Mouse (Mus musculus): ENCODE results near the gene Cers3.

The Cers3 gene

DNA sequence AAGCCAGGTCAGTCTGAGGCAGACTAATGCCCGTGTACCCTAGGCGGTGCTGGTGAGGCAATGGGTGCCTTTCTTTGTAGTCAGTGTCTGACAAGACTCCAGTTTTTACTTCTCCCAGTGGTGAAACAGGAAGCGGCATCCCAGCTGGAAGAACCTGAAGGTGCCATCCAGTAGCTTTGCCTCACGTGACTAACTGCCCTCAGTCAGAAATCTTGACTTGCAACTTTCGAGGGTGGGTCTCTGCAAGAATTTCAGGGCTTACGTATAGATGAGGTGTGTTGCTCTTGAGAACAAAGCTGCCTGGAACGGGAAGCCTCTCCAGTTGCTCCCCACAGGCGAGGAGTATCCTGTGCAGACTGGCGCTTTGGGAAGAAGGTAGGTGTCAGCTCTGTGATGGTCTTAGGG is at the start of gene Cers3:
Gene Cers3, plus strand, starts transcription at position 128 of the 405 bp plus-strand sequence.
- no peak for DNase-seq

DNA sequence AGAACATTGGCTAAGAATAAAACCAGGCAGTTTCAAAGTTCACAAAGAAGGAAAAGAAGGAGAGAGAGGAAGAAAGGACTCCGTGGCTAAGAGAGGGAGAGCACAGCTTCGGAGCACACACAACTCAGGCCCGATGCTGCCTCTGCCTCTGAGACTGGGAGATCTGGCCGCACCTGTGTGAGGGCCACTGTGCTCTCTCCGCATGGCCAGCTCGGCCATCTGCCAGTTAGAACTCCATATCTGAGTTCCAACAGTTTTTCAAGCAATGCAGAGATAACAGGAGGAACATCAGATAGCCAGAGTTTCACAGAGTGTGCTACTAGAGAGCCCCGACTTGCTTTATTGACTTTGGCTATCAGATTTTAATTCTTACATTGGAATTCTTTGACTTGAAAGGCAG is 48.8 kb upstream of the Cers3 start:
- DNase-seq: no peak

GRCm38 (mm10) chr7:66702721-66703120 is 40.6 kb upstream of the Cers3 start:
- no peak for DNase-seq

- DNase-seq: no peak
Observed at GRCm38 (mm10) chr7:66704631-66705030, 38.7 kb upstream of the Cers3 start.

GRCm38 (mm10) chr7:66711166-66711565 is 32.1 kb upstream of the Cers3 start:
- DNase-seq: no peak

- no peak for DNase-seq
Observed at GRCm38 (mm10) chr7:66724514-66724913, 18.8 kb upstream of the Cers3 start.

- no peak for DNase-seq
Observed at GRCm38 (mm10) chr7:66724954-66725353, 18.4 kb upstream of the Cers3 start.

- DNase-seq: no peak
Observed at GRCm38 (mm10) chr7:66728072-66728471, 15.2 kb upstream of the Cers3 start.

DNA sequence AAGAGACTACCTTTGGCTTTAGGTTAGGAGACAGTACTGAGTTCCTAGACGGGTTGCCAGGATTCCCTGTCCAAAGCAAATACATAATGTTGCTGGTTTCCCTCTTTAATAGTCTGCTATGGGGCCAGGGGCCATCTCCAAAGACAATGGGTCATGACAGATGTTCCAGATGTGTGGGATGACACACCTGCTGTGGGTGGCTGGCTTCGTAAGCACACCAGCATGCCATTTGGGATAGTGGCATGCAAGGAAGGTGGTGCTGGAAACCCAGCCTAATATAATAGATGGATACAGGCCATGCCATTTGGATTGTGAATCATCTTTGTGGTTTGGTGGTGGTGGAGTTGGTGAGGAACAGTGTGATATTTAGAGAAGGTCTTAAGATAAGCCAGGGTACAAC is 14.1 kb upstream of the Cers3 start:
- no peak for DNase-seq

- no peak for DNase-seq
Observed at GRCm38 (mm10) chr7:66733431-66733830, 9.9 kb upstream of the Cers3 start.

DNA sequence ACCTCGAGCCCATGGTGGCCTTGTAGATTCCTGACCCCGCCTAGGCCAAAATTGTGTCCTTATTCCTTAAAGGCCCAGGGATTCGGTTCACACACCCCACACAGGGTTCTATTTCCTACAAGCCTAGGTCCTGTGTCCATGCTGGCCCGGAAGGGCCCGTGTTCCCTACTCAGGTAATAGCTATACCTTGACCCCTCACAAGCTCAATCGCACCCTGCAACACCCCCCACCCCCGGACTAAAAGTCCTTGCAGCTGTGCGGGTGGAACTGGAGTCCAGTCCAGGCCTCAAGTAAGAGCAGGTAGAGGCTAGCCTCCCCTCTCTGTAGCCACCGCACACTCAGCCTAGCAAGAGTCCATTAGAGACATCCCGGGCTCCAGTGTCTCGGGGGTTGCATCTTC is 9.4 kb upstream of the Cers3 start:
- DNase-seq: no peak

GRCm38 (mm10) chr7:66734466-66734865 is 8.8 kb upstream of the Cers3 start:
- DNase-seq: no peak

DNA sequence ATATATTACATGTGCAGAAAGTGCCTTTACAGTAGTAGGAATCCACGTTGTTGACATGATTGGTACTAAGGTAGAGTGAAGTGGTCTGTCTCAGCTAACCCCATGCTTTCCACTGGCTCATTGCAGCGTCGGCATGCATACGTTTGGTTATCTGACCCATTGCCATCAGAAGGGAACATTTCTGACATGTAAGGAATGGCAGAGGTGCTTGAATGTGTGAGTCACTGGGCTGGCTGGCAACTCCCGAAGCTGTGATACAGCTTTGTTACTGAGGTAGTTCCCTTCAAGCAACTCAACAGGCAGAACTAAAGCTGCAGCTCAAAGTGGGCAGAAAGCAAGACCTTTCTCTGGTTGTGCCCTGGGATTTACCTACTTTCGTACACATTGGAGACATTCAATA is 8.3 kb upstream of the Cers3 start:
- no peak for DNase-seq

GRCm38 (mm10) chr7:66737418-66737817 is 5.9 kb upstream of the Cers3 start:
- DNase-seq: no peak

- DNase-seq: no peak
Observed at GRCm38 (mm10) chr7:66741008-66741407, 2.3 kb upstream of the Cers3 start.

DNA sequence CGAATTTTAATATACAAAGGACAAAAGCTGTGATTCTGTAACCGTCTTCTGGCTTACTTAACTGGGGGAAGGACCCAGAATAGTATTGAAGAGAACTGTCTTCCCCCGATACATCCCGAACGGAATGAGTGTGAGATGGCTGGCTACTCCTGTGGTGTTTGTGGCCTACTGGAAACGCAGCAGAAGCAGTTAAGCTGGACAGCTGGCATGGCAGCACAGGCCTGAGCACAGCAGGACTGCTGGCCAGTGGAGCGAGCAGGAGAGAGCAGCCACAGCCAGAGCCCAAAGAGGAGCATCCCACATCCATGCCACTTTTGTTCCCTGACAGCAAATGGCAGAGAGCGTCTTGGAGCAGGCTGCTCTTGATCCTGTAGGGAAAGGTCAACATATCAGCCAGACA is 1.9 kb upstream of the Cers3 start:
- DNase-seq: no peak

GRCm38 (mm10) chr7:66746972-66747371 is 3.7 kb downstream of the Cers3 start:
- no peak for DNase-seq

GRCm38 (mm10) chr7:66749998-66750397 is 6.7 kb downstream of the Cers3 start:
- no peak for DNase-seq

DNA sequence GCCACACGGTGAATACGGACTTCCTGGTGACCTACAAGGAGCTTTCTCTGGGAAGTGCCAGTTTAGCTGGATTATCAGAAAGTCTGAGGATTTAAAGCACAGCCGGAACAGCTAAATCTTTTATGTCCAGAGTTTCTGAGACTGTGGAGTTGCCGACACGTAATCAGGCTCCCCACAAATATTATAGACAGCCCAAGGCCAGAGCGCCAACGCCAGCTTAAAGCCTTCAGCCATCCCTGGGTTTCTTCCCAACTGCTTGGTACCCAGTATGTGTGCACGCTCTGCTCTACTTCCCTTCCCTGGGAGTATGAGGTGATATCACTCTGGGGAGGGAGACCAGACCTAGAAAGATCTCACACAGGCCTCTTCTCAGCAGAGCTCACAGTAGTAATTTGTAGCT is 10.5 kb downstream of the Cers3 start:
- no peak for DNase-seq

- no peak for DNase-seq
Observed at GRCm38 (mm10) chr7:66755611-66756010, 12.3 kb downstream of the Cers3 start.

DNA sequence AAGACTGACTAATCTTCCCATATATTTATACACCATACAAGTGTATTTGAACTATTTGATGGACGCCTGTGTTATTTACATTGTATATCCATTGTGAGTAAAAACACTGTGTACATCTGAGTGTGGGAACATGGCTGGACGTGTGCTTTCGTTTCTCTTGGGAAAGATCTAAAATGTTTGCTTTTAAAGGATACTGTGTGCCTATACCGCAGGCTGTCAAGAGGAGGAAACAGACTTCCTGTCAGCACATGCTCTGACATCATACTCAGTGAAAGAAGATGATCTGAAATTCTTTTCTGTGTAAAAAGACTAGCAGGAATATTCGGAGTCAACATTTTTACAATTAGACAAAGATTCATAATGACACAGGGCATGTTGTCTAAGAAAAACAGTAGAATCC is 26.6 kb downstream of the Cers3 start:
- DNase-seq: no peak

DNA sequence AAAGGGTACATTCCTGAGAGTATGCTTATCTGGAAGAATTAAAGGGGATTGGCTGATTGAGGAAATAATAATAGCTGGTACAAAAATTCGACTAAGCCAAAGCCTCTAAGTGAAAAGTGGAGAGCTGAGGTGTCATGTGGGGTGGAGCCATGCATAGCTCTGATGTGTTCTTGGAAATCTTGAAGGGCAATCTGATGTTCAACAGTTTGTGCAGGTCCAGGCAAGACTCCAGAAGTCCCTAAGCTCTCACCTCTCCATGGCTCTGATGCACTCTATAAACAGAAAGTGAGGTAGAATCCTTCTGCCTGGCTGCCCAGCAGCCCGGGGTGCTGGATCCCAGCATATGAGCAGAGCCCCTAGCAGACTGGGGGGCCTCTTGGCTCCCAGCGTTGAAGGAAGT is 27.4 kb downstream of the Cers3 start:
- DNase-seq: no peak

DNA sequence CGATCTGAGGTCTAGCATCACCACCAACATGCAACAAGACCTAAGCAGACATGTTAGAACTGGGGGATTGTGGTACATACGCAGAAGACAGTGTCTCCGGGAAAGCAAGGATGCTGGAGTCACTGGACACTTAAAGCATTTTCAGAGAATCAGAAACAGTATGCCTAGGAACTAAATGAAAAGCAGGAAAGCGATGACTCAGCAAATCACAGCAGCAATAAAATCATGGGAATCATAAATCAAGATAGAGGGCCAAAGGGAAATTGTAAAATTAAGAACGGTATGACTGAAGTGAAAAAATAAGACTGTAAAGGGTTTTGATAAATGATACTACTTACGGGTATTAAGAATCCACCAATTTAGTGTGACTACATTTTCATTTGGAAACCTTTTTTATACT is 27.9 kb downstream of the Cers3 start:
- DNase-seq: no peak

GRCm38 (mm10) chr7:66779411-66779810 is 36.1 kb downstream of the Cers3 start:
- no peak for DNase-seq

DNA sequence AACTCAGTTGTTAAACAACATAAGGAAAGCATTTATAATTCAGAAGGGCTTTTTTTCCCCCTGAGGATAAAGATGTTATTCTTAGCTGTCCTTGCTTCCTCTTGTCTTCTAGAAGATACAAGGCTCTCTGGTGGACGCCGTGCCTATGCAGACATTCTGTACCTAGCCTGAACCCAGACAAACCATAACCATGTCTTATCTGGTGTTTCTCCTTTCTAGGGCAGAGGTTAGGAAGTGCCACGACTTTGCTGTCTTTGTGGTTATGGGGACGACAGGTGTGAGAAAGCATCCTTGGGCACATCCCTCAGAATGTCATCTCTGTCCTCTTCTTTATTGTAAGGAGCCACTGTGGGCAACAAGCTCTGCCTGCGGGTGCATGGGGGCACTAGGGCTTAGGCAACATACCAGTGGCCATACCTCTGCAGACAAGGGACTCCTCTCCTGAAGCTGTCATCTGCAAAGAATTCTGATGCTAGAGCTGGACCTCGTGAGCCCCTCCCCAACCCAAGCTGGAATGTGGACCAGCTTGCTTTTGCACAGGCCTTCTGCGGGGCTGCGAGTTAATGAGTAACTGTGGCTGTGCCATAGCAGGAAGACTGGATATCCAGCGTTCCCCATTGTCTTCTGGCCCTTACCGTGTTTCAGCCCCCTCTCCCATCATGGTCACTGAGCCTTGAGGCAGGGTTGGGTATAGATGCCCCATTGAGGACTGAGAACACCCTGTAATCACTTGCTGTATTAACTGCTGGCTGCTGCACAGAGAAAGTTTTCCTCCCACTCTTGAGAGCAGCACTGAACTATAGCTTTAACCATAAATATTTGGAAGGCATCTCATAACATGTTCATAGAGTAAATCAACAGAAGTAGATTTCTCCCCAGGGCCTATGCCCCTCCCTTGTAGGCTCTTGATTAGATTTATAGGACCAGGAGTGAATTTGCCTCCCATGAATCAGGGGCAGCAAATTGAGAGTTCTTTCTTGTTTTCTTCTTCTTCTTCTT is 36.9 kb downstream of the Cers3 start:
- no peak for DNase-seq

Data from cerebellum, postnatal 36 days (tissue).